Mouse (Mus musculus): Measurements from ENCODE around the gene Irak2. TPM values are rescaled to one million over a fixed set of nuclear protein-coding genes. Genes with fewer than 3 reads are reported as not detected.
"Not testable (repeated sequence)": the region's sequence is repeated elsewhere in the genome, so short reads cannot be mapped to it uniquely, and the experiment has no call there.

Gene Irak2
- total RNA-seq, 1 experiment from 2014 or later = 30.8 TPM

DNA sequence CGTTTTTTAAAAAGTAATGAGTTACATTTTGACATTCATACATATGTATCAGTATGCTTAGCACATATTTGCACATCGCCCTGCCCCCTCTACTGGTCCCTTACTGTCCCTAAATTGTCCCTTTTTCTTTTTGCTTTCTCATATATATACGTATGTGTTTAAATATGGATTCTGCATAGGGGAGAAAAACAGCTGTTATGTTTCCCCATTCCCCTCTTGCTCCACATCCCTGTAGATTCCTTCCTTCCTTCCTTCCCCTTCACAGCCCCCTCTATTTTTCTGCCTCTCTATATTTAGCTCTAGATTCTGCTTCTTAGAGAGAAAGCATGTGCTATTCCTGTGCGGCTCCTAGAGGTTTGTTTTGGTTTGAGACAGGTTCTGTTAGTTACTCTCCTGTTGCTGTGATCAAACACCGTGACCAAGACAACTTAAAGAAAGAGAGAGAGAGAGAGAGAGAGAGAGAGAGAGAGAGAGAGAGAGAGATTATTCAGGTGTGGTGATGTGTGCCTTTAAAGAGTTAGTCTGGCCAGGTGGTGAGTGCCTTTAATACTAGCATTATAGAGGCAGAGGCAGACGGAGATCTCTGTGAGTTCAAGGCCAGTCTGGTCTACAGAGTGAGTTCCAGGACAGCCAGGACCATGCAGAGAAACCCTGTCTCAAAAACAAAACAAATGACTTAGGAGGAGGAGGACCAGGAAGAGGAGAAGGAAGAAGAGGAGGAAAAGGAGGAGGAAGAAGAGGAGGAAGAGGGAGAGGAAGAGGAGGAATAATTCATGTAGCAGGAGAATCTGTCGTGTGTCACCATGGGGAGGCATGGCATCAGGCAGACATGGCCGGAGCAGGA is 21.6 kb downstream of the Irak2 start:
- ATAC-seq (replicated peaks in 1 of 2; ENCODE audit: insufficient read depth in 1 of 2, low FRiP score in 2 of 2, low TSS enrichment in 1 of 2, low read depth in 1 of 2, poor library complexity in 2 of 2, severe bottlenecking in 2 of 2) = no peak

DNA sequence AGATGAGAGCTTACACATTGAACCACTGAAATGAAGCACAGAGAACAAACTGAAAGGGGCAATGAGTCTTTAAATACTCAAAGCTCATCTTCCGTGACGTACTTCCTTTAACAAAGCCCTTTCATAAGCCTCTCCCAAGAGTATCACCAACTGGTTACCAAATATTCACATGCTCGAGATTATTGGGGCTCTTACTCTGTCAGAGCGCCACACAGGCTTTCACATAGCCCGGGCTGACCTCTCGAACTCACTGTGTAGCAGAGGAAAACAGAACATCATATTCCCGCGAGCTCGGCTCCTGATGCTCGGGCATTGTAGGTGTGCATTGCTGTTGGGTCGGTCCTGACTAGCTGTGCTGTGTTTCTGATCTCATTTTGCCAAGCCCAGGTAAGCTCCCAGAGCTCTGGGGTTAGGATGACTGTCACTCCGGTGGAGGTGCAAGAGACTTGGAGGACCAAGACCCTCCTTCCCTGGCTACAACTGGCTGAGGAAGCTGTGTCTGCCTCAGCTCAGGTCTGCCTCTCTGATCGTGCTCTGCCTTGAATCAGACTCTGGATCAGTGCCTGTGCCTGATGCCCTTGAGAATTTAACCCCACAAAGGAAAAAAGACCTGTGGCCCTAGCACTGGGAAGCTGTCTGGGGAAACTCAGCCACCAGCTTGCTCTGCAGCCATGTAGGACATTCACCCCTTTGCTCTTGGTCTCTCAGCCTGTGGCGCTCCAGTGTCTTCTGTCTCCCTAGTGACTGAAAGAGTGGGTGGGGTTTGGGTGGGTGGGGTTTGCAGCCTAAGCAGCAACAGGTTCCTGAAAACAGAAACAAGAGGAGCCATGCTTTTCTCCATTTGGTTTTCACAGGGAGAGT is 22.5 kb downstream of the Irak2 start:
- peak in 1 of 2 experiments; percentile 30; a peak in 2 of 4 replicates for ATAC-seq (replicated peaks in 1 of 2; ENCODE audit: insufficient read depth in 1 of 2, low FRiP score in 2 of 2, low TSS enrichment in 1 of 2, low read depth in 1 of 2, poor library complexity in 2 of 2, severe bottlenecking in 2 of 2)

DNA sequence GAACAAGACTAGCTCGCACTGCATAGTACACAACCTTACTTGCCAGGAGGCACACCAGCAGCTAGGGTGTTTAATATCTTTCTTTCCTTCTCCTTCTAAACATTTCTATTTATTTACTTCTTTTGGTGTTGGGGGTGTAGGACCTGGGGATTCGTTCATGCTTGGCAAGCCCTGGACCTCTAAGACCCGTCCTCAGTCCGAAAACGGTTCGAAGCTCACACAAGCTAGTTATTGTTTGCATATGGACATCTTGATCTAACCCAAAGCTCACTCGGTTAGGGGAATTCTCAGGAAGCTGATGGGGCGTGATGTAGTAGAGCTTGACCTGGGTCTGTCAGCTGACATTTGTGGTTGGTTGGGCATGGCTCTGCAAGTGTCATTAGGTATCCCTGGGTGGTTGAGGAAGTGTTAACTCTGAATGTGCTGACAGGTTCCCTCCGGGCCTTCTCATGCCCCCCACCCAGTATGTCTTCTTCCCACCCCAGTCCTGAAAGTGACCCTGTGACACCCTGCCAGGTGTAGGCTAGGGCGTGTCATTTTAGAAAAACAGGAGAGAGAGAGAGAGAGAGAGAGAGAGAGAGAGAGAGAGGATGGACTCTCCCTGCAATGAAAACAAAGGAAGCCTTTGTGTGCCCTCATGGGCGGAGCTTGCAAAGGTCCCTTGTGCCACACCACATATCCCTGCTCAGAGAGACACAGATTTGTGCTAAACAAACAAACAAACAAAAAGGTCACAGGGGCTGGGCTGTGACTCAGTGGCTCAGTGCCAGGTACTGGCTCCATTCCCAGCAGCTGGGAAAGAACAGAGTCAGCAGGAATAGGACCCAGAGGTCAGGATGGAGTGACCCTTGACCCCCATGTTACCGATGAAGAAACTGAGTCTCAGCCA is 23.3 kb downstream of the Irak2 start:
- ATAC-seq (replicated peaks in 1 of 2; ENCODE audit: insufficient read depth in 1 of 2, low FRiP score in 2 of 2, low TSS enrichment in 1 of 2, low read depth in 1 of 2, poor library complexity in 2 of 2, severe bottlenecking in 2 of 2) = peak in 1 of 2 experiments; percentile 33; a peak in 2 of 4 replicates

DNA sequence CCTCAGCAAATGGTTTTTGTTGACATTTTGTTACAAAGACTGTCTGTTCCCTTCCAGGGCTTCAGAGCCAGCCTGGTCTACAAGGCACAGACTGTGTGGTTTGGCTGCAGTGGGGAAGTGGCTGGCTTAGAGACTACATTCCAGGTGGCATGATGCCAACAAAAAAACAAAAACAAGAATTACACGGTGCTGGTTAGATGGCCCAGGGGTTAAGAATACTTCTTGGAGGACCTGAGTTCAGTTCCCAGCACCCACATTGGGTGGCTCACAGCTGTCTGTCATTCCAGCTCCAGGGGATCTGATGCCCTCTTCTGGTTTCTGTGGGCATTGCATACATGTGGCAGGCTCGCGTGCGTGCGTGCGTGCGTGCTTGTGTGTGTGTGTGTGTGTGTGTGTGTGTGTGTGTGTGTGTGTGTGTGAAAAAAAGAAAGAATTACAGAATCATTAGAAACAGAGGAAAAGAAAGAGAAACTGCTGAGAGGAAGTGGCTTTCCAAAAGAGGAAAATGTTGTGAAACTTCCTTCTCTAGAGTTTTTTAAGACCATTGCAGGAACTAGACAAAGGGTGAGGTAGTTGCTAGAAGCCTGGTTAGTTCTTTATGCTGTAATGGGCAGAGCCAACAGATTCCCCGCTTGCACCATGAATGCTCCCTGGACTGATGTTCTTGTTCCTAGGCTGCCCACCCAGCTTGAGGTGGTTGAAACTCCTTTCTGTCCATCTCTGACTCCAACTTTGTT is 24.9 kb downstream of the Irak2 start:
- ATAC-seq (replicated peaks in 1 of 2; ENCODE audit: insufficient read depth in 1 of 2, low FRiP score in 2 of 2, low TSS enrichment in 1 of 2, low read depth in 1 of 2, poor library complexity in 2 of 2, severe bottlenecking in 2 of 2) = peak in 1 of 2 experiments; percentile 52; a peak in 2 of 4 replicates

DNA sequence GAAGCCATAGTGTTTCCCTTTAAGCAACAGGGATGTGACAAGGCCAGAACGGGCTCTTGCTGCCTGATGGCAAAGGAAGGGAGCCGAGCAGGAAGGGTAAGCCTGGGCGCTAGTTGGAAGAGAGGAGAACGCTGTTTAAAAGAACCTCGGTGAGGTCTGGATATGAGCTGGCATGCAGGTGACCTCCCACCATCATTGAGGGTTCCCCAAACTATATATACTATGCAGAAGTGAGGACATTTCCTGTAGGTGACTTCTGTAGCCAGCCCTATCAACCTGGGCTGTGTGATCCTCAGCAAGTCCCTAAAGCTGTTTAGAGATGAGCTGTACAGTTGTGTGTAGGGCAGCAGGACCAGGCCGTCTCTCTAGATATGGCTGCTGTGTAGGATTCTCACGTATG is 26.0 kb downstream of the Irak2 start:
- ATAC-seq (replicated peaks in 1 of 2; ENCODE audit: insufficient read depth in 1 of 2, low FRiP score in 2 of 2, low TSS enrichment in 1 of 2, low read depth in 1 of 2, poor library complexity in 2 of 2, severe bottlenecking in 2 of 2) = no peak

DNA sequence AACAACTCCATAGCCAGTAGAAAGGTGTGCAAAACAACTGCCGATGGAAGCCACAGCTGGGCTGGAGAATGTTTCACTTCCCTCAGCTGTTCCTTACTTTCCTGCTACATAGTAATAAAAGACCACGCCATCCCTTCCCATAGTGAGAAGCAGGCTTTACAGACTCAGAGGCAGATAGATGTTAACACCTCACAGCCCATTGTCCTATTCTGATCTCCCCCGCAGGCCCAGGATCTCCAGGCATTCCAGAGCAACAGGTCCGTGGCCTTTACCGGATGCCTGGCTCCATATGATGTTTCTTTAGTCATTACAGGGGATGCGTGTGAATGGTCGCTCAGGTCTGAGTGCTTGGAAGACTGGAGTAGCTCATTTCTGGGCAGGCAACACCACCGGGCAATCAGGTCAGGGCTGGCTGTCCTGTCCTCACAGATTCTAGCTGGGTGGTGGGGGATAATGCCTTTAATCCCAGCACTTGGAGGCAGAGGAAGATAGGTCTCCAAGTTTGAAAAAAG is 29.4 kb downstream of the Irak2 start:
- no peak for ATAC-seq (replicated peaks in 1 of 2; ENCODE audit: insufficient read depth in 1 of 2, low FRiP score in 2 of 2, low TSS enrichment in 1 of 2, low read depth in 1 of 2, poor library complexity in 2 of 2, severe bottlenecking in 2 of 2)

DNA sequence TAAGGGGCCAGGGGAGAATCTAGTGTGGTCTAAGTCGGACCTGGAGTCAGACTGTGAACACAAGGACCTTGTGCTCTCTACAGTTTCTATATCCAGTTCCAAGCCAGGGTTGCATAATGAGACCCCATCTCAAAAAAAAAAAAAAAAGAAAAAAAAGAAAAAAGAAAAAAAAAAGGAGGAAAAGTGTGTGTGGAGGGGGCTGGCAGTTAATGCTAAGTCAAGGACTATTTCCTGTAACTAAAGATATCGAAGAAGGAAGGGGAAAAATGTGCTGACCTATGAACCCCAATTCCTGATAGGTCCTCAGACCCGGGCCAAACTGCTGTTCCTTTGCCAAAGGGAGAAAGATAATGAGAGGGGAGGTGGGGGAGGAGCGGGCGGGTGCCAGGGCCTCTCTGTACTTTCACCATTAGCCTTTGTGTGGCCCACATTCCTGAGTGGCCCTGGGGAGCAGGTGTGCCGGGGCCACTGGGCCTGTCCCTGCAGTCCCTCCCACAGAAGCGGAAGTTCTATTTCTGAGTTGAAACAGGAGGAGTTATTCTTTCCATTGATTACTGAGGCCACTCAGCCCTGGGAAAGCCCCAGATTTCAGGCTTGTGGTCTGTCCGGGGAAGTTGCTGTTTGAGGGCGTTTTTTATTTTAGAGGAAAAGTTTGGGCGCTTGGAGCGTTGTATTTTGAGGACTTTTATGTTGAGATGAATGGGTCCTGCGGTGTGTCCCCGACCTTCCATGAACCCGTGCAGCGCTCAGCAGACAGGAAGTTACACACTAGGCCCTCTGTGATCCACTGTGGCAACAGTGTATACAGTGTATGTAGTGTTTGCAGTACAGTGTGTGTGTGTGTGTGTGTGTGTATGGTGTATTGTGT is 30.3 kb downstream of the Irak2 start:
- peak; percentile 84 to 86 for ATAC-seq (replicated peaks in 1 of 2; ENCODE audit: insufficient read depth in 1 of 2, low FRiP score in 2 of 2, low TSS enrichment in 1 of 2, low read depth in 1 of 2, poor library complexity in 2 of 2, severe bottlenecking in 2 of 2)

DNA sequence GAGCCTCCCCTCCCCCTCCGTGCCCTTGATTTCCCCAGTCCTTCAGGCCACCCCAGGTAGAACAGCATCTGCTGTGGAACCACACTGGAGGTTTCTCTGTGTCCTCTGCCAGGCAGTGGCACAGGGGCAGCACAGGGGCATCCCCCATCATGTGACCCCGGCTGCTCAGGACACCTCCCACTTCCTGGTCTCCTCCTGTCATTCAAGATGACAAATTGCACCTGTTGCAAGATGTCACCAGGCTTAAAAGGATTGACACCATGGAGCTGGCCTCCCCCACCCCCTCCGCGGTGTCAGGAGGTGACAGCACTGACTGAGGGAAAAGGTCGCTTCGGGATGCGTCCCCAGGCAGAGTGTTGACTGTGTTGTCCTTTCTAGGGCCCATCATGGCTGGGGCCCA is 31.6 kb downstream of the Irak2 start:
- no peak for ATAC-seq (replicated peaks in 1 of 2; ENCODE audit: insufficient read depth in 1 of 2, low FRiP score in 2 of 2, low TSS enrichment in 1 of 2, low read depth in 1 of 2, poor library complexity in 2 of 2, severe bottlenecking in 2 of 2)

DNA sequence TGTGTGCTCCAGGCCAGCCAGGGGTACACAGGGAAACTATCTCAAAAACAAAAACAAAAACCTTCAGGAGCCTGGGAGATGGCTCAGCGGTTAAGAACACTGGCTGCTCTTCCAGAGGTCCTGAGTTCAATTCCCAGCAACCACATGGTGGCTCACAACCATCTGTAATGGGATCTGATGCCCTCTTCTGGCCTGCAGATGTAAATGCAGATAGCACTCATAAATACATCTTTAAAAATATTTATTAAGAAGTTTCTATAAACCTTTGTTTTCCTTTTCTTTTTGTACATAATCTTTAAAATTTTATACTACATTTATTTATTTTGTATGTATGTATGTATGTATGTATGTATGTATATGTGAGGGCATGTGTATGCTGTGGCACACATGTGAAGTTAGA is 33.8 kb downstream of the Irak2 start:
- ATAC-seq (replicated peaks in 1 of 2; ENCODE audit: insufficient read depth in 1 of 2, low FRiP score in 2 of 2, low TSS enrichment in 1 of 2, low read depth in 1 of 2, poor library complexity in 2 of 2, severe bottlenecking in 2 of 2) = not testable (repeated sequence)

DNA sequence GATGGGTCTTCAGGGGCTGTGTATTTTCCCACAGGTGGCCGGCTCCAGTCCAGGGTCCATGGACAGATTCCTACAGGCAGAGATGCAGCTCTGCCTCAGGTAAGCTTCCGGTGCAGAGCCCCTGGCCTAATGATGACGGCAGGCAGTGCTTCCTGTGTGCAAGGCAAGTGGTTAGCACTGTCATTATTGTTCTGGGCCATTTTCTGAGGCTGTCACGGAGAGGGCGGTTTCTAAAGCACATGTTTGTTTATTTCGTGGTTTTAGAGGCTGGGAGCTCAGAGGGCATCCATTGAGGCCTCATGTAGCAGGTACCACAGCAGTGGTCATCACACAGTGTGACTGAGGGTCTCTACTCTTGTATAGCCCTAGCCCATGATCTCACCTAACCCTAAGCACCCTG is 34.7 kb downstream of the Irak2 start:
- ATAC-seq (replicated peaks in 1 of 2; ENCODE audit: insufficient read depth in 1 of 2, low FRiP score in 2 of 2, low TSS enrichment in 1 of 2, low read depth in 1 of 2, poor library complexity in 2 of 2, severe bottlenecking in 2 of 2) = no peak

DNA sequence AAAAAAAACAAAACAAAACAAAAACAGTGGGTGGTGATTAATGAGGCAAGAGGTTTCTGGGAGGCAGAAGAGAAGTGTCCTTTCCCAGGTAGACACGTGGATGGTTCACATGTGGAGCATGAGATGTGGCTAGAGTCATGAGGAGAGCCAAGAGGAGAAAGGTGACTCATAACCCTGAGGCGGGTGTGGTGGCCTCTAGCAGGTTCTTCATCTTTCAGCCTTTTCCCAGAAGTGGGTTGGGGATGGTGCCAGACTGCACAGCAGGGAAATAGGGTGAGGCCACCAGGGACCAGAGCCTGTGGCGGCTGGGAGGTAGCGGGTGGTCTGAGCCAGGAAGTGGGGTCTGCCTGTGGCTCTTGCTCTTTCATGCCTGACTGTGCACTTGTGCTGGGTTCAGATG is 37.0 kb downstream of the Irak2 start:
- ATAC-seq (replicated peaks in 1 of 2; ENCODE audit: insufficient read depth in 1 of 2, low FRiP score in 2 of 2, low TSS enrichment in 1 of 2, low read depth in 1 of 2, poor library complexity in 2 of 2, severe bottlenecking in 2 of 2) = no peak

DNA sequence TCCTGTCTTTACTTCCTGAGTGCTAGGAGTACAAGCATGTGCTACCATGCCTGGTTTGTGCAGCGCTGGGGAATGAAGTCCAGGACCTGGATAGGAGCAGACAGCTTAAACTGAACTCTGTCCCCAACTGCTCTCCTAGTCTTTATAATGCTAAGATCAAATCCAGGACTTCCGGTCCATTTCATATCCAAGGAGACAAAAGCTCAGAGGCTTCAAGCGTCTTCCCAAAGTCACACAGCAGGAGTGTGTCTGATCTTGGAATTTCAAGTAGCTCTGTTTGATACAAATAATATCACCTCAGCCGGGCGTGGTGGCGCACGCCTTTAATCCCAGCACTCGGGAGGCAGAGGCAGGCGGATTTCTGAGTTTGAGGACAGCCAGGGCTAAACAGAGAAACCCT is 37.7 kb downstream of the Irak2 start:
- no peak for ATAC-seq (replicated peaks in 1 of 2; ENCODE audit: insufficient read depth in 1 of 2, low FRiP score in 2 of 2, low TSS enrichment in 1 of 2, low read depth in 1 of 2, poor library complexity in 2 of 2, severe bottlenecking in 2 of 2)

DNA sequence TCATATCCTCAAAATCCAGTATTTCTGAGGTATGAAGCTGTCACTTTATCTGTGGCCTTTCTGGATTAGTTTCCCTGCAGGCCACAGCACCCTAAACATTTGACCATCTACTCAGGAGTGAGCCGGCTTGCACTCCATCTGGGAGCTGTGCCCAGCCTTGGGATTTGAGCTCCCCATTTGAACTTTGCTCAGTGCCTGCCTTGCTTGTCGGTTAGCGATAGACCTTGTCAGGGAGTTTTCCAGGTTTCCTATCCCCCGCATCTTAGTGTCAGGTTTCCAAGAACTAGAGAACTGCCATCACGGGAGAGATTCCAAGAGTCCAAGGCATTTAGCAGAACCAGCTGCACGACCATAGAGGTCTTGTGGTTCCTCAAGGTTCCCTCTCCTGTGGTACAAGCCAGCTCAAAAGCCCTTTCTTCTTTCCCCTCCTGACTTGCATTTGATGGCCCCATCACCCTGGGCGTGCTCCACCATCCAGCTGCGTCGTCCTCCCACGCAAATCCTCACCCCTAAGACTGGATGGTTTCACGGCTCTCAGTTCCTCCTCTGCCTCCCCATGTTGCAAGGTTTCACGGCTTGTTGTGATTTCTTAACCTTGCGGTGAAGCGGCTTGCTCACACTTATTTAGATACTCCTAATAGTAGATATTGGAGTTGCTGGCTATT is 38.9 kb downstream of the Irak2 start:
- ATAC-seq (replicated peaks in 1 of 2; ENCODE audit: insufficient read depth in 1 of 2, low FRiP score in 2 of 2, low TSS enrichment in 1 of 2, low read depth in 1 of 2, poor library complexity in 2 of 2, severe bottlenecking in 2 of 2) = peak; percentile 19 to 35; a peak in 1 of 4 replicates

DNA sequence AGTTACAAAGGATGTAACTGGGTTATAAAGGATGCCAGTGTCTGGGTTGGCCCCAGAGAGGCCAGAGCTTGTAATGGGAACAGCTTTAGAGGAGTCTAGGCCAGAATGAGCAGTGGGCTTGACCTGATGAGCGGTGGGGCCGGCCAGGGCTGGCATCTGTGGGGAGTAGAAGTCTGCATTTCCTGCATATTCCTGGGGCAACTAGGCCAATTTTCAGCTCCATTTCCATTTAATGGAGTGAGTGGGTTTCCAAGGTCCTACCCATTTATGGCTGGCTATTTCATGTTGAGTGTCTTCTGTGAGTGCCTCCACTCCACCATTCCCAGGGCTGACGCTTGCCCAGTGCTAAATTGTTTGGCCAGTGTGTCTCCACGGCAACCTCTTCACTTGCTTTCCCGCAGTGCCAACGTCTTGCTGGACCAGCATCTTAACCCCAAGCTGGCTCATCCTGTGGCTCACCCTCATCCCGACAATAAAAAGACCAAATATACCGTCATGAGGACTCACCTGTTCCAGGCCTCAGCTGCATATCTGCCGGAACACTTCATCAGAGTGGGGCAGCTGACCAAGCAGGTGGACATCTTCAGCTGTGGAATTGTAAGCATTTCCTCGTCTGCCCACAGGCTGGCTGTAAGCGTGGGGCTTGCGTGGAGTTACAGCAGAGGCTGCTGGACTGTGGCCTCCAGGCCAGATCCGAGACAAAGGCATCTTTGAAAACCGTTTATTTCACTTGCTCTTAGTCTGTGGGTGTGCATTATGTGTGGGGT is 40.2 kb downstream of the Irak2 start:
- ATAC-seq (replicated peaks in 1 of 2; ENCODE audit: insufficient read depth in 1 of 2, low FRiP score in 2 of 2, low TSS enrichment in 1 of 2, low read depth in 1 of 2, poor library complexity in 2 of 2, severe bottlenecking in 2 of 2) = no peak

Measured in hematopoietic stem cell, adult 5-6 weeks (primary cell).